Mouse (Mus musculus): Measurements from ENCODE around the gene Zfp747. TPM values are rescaled to one million over a fixed set of nuclear protein-coding genes. Genes with fewer than 3 reads are reported as not detected.

The Zfp747 gene
- 18.2 TPM for polyA plus RNA-seq (2017; shearing (Covaris generic))

GRCm38 (mm10) chr7:127375271-127376245, at the start of gene Zfp747:
Gene Zfp747 (minus strand): TSS chr7:127376050.

DNA sequence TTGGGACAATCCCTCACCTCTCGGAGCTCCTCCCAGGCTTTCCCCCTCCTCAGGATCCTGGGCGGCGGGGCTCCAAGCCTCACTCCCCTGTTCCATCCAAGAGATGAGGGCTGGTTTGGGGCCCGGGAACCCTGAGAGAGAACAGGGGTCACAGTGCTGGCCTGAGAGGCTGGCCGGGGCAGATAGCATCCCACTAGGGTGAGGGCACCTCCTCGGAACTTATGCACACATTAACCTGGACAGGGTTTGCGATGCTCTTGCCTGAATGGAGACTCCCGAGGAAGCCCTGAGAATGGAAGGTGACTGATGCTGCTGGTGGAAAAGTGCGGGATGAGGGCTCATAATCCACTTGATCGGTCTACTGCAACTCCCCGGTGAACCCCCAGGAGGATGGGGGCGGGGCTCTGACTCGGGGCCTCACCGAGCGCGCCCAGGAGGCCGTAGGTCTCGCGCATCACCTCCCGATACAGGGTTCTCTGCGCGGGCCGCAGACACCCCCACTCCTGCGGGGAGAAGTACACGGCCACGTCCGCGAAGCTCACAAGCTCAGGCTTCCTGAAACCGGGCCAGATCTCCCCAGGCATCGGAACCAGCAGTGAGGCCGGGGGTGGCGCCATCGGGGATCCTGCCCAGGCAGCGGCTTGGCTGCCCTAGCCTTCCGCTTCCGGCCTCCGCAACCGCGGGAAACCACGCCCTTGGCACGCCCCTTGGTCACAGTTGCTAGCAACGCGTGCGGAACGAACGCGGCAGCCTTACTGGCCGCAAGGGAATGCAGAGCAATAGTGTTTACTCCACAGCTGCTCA, 45.7 kb upstream of the Zfp747 start, which contains the start of gene Zfp688:
Gene Zfp688, minus strand, starts transcription at position 681 of the 804 bp plus-strand sequence.

DNA sequence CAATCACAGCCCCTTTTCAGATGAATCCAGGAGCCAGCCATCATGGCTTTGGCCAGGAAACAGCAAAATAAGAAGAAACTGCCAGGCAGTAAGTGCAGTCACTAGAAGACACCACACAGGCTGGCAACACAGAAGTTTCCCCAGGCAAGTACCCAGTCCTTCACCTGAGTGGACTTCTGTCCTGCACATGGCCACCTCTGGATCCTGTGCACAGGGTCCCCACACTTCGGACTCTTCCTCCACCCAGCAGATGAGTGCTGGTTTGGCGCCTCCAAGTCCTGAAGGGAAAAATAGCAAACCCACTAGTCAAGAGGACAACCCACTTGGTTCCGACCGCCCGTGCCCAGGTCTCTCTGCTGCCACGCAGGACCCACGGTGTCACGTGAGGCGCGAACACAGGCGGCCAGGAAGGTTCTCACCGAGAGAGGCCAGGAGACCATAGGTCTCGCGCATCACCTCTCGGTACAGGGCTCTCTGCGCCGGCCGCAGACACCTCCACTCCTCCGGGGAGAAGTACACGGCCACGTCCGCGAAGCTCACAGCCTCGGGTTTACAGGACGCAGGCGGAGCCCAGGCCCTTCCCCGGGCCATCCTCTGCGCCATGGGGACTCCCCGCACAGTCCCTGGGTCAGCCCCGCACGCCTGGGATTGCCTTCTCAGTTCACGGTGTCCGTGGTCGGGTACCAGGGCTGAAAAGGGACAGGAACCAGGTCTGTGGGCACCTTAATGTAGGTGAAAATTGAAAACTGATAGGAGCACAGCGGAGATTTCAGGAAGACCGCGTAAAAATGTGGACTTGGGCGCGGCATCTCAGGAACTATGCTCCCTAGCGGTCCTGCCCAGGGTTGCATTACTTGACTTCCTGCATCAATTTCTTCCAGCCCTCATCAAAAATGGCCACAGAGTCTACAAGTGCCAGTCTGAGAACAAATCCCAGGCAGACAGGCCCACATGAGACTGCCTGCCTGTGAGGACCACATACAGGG, 30.4 kb upstream of the Zfp747 start, which contains the start of gene Zfp764:
Gene Zfp764, minus strand, starts transcription at position 821 of the 986 bp plus-strand sequence.

DNA sequence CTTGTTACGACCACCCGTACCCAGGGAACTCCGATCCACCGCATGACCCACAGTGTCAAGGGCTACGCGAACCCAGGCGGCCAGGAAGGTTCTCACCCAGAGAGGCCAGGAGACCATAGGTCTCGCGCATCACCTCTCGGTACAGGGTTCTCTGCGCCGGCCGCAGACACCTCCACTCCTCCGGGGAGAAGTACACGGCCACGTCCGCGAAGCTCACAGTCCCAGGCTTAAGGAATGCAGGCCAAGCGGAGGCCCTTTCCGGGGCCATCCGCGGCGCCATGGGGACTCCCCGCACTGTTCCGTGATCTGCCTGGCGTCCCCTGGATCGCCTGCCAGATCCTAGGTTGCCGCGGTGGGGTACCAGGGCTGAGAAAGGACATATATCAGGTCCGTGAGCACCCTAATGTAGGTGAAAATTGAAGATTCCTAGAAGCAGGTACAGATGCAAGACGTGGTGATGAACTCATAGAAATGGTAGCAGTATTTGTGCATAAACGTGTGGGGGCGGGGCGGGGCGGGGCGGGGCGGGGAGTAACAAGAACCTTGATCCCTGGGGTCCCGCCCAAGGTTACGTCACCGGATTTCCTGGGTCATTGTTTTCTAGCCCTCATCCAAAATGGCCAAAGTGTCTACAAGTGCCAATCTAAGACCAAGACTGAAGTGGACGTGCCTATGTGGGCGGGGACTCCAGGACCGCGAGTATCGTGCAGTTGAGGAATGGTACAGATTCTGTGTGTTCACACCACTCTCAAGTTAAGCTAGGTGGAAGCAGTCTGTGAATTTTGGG, 17.5 kb upstream of the Zfp747 start, which contains the start of gene E430018J23Rik:
Gene E430018J23Rik, minus strand, starts transcription at position 473 of the 787 bp plus-strand sequence.

GRCm38 (mm10) chr7:127386641-127387392, 11.0 kb upstream of the Zfp747 start, which contains the start of gene 9130019O22Rik:
Gene 9130019O22Rik (minus strand): TSS chr7:127387166.

GRCm38 (mm10) chr7:127345512-127346325, 30.1 kb downstream of the Zfp747 start, which contains the start of gene Zfp768:
Gene Zfp768 (minus strand): TSS chr7:127345589.

Other genes starting within 250 kb of the Zfp747 start
- gene Spn, start 238.2 kb downstream of the Zfp747 start, polyA plus RNA-seq (2017; shearing (Covaris generic)) = 101 TPM
- 80.9 TPM for gene Cd2bp2, start 180.0 kb downstream of the Zfp747 start, polyA plus RNA-seq (2017; shearing (Covaris generic))
- 12.2 TPM for gene Tbc1d10b, start 167.6 kb downstream of the Zfp747 start, polyA plus RNA-seq (2017; shearing (Covaris generic))
- gene Mylpf, start 167.2 kb downstream of the Zfp747 start, polyA plus RNA-seq (2017; shearing (Covaris generic)) = 20.7 TPM
- 20.7 TPM for gene Zfp553, start 143.0 kb downstream of the Zfp747 start, polyA plus RNA-seq (2017; shearing (Covaris generic))
- gene Sept1, start 142.9 kb downstream of the Zfp747 start, polyA plus RNA-seq (2017; shearing (Covaris generic)) = 488 TPM
- gene Zfp771, start 131.8 kb downstream of the Zfp747 start, polyA plus RNA-seq (2017; shearing (Covaris generic)) = 0.43 TPM
- gene Dctpp1, start 115.3 kb downstream of the Zfp747 start, polyA plus RNA-seq (2017; shearing (Covaris generic)) = 48.1 TPM
- gene Sephs2, start 102.0 kb downstream of the Zfp747 start, polyA plus RNA-seq (2017; shearing (Covaris generic)) = 22.3 TPM
- 433 TPM for gene Itgal, start 79.8 kb downstream of the Zfp747 start, polyA plus RNA-seq (2017; shearing (Covaris generic))
- gene Zfp768, start 30.5 kb downstream of the Zfp747 start, polyA plus RNA-seq (2017; shearing (Covaris generic)) = 0.34 TPM
- 7.5 TPM for gene 9130019O22Rik, start 11.1 kb upstream of the Zfp747 start, polyA plus RNA-seq (2017; shearing (Covaris generic))
- gene E430018J23Rik, start 17.6 kb upstream of the Zfp747 start, polyA plus RNA-seq (2017; shearing (Covaris generic)) = 6.0 TPM
- 12.8 TPM for gene Zfp764, start 30.8 kb upstream of the Zfp747 start, polyA plus RNA-seq (2017; shearing (Covaris generic))
- 40.2 TPM for gene Zfp688, start 46.0 kb upstream of the Zfp747 start, polyA plus RNA-seq (2017; shearing (Covaris generic))
- 8.9 TPM for gene Zfp689, start 73.1 kb upstream of the Zfp747 start, polyA plus RNA-seq (2017; shearing (Covaris generic))
- 145 TPM for gene Prr14, start 83.6 kb upstream of the Zfp747 start, polyA plus RNA-seq (2017; shearing (Covaris generic))
- gene Fbrs, start 103.1 kb upstream of the Zfp747 start, polyA plus RNA-seq (2017; shearing (Covaris generic)) = 12.4 TPM
- 92.7 TPM for gene Srcap, start 135.9 kb upstream of the Zfp747 start, polyA plus RNA-seq (2017; shearing (Covaris generic))
- 9.3 TPM for gene Gm42715, start 143.5 kb upstream of the Zfp747 start, polyA plus RNA-seq (2017; shearing (Covaris generic))
- 10.7 TPM for gene Tmem265, start 185.3 kb upstream of the Zfp747 start, polyA plus RNA-seq (2017; shearing (Covaris generic))
- 99.1 TPM for gene Phkg2, start 197.3 kb upstream of the Zfp747 start, polyA plus RNA-seq (2017; shearing (Covaris generic))
- 0.99 TPM for gene Ccdc189, start 212.5 kb upstream of the Zfp747 start, polyA plus RNA-seq (2017; shearing (Covaris generic))
- 137 TPM for gene Rnf40, start 212.7 kb upstream of the Zfp747 start, polyA plus RNA-seq (2017; shearing (Covaris generic))
- gene Zfp629, start 239.7 kb upstream of the Zfp747 start, polyA plus RNA-seq (2017; shearing (Covaris generic)) = 1.3 TPM

All from activated CD4-positive, CD25-positive, alpha-beta regulatory T cell, adult 9 weeks (primary cell).